Mouse (Mus musculus) testis, adult 2 months (tissue): ENCODE data around the gene Sf3b4. TPM values are rescaled to one million over a fixed set of nuclear protein-coding genes. Genes with fewer than 3 reads are reported as not detected.
A peak's percentile ranks its signal among the peaks of the same experiment; 100 is the strongest.

Experiments used
- H3K27ac ChIP-seq: fragments of 200-500 bp; 2 replicates; pipeline ENCODE4 v1.5.1; 2012; ENCODE audit warnings: low read depth, low read length; ENCODE audit not compliant: control insufficient read depth, insufficient read depth
- H3K27me3 ChIP-seq: fragments of 200-500 bp; 2 replicates; pipeline ENCODE4 v1.6.1; 2012; ENCODE audit warnings: mild to moderate bottlenecking, low read length, moderate library complexity; ENCODE audit not compliant: control insufficient read depth, insufficient read depth
- H3K36me3 ChIP-seq: fragments of 200-500 bp; 2 replicates; pipeline ENCODE4 v1.6.1; 2012; ENCODE audit warnings: mild to moderate bottlenecking, low read length; ENCODE audit not compliant: control insufficient read depth, insufficient read depth
- H3K4me1 ChIP-seq: fragments of 200-500 bp; 2 replicates; pipeline ENCODE4 v1.6.1; 2012; ENCODE audit warnings: low read length; ENCODE audit not compliant: control insufficient read depth, insufficient read depth
- H3K4me3 ChIP-seq: fragments of 200-500 bp; 2 replicates; pipeline ENCODE4 v1.5.1; 2012; ENCODE audit warnings: low read depth, mild to moderate bottlenecking, low read length, moderate library complexity, mixed read lengths; ENCODE audit not compliant: control insufficient read depth
- CTCF ChIP-seq: fragments of 200-500 bp; IDR thresholded peaks from 2 replicates; pipeline ENCODE4 v1.5.1; 2012; ENCODE audit warnings: low read depth, mild to moderate bottlenecking, inconsistent platforms, low read length, moderate library complexity; ENCODE audit not compliant: control insufficient read depth, insufficient read depth, insufficient replicate concordance
- POLR2A ChIP-seq: fragments of 200-500 bp; IDR thresholded peaks from 2 replicates; pipeline ENCODE4 v1.6.1; 2012; ENCODE audit warnings: low read depth, mild to moderate bottlenecking, inconsistent platforms, low read length, moderate library complexity; ENCODE audit not compliant: control insufficient read depth
- polyA plus RNA-seq: library from polyadenylated mRNA; depleted of rRNA; stranded (reverse); fragments of >200 nt; gene quantifications from 2 replicates; pipeline ENCODE4 v1.2.3, GENCODE M21; 2012

Gene Sf3b4
- polyA plus RNA-seq, 1 experiment = 143 TPM

DNA sequence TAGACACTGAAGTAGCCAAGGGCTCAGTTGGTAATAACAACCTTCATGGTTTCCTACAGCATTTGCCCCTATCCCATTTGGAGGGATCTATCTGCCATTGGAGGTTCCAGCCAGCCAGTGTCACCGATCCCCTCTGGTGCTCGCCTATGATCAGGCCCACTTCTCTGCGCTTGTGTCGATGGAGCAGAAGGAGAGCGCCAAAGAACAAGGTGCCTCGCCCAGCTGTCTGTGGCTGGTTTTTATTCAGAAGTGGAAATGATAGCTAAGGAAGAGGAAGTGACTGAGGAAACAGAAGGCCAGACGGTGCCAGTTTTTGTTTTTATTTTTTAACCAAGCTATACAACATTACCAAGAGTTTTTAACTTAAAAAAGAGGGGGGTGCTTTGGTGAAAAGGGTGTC is 20.3 kb upstream of the Sf3b4 start:
- Histone ChIP-seq H3K4me3 (no peak overlapping the region), H3K36me3 (no peaks in the 10 kb centered on the region; the same call in none of the 2 replicates), H3K27me3 (no peaks in the 10 kb centered on the region), H3K27ac (no peak overlapping the region), H3K4me1 (no peaks in the 10 kb centered on the region)
- TF ChIP-seq POLR2A = no peak
- no peak for TF ChIP-seq CTCF

DNA sequence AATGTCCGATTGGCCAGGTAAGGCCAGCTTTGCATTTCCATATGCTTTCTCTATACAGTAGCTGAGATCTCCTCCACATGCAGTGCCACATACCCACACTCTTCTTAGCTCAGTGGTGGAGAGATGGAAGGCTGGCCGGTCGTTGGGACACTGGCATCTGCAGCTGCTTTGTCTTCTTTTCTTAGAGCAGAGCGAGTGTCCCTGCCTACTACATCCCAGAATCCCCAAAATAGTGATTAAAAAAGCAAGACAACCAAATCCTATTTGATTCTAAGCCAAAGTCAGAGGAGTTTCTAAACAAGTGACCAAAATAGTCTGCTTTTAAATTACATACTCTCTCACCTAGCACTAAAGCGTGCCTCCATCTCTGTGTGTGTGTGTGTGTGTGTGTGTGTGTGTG is 19.5 kb upstream of the Sf3b4 start:
- H3K4me3 ChIP-seq = no peak overlapping the region
- no peaks in the 10 kb centered on the region; the same call in none of the 2 replicates for H3K36me3 ChIP-seq
- TF ChIP-seq CTCF (no peak), POLR2A (no peak)

DNA sequence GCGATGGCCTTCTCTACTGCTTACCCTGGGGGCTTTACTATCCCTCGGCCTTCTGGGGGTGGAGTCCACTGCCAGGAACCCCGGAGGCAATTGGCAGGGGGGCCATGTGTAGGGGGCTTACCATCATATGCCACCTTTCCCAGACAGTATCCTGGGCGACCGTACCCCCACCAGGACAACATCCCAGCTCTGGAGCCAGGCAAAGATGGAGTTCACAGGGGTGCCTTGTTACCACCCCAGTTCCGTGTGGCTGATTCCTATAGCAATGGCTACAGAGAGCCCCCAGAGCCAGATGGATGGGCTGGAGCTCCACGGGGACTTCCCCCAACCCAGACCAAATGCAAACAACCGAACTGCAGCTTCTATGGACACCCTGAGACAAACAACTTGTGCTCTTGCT is 16.6 kb upstream of the Sf3b4 start:
- Histone ChIP-seq H3K4me1 (no peaks in the 10 kb centered on the region; the same call in 1 of the 2 replicates), H3K27me3 (no peaks in the 10 kb centered on the region), H3K4me3 (no peak overlapping the region), H3K27ac (no peak overlapping the region), H3K36me3 (no peaks in the 10 kb centered on the region; the same call in 1 of the 2 replicates)
- TF ChIP-seq CTCF (no peak), POLR2A (no peak)

More for the DNA sequence above, 19.5 kb upstream of the Sf3b4 start:
- Histone ChIP-seq H3K27ac (no peak overlapping the region), H3K27me3 (no peaks in the 10 kb centered on the region), H3K4me1 (no peaks in the 10 kb centered on the region)

DNA sequence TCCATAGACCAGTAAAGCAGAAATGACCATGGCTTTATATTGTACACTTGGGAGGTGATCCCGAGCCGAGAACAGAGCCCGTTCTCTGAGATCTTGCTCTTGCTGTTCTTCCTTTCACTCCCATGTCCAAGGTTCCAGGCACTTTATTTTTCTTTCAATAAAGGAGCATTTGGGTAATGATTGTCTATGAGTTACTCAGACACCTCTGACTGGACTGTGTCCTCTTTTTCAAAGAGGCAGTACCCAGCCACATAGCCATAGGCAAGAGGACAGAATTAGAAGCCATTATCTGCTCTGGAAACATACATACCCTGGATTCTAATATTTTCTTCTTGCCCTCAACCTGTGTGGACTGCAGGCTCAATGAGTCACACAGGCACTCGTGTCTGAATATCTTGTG is 12.3 kb upstream of the Sf3b4 start:
- Histone ChIP-seq H3K36me3 (no peaks in the 10 kb centered on the region), H3K27me3 (no peaks in the 10 kb centered on the region), H3K4me1 (peaks cover 6% of the 10 kb centered on the region), H3K4me3 (no peak overlapping the region), H3K27ac (no peak overlapping the region)
- TF ChIP-seq CTCF (no peak), POLR2A (no peak)

DNA sequence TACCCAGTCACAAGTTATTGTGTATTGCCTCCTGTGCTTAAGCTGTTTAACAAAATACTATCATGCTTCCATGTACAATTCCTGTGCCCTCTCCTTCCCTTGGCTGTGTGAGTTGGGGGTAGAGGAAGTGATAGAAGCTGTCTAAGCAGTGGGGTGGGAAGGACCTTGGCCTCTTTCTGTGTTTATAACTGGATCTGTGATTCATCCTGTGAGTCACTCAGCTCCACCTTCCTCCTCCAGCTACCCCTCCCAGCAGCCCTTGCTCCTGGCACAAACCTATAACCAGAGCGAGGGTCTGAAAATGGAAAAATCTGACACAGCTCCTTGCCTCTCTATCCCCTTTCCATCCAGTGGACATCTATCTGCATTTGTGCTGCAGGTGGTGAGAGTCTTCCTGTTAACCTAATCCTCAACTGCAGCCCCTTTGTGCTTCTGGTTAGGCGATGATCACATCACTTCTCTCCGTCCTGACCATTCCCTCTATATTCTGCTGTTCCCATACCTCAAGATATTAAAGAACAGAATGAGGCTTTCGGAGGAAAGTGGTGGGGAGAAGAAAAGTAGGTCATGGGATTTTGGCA is 11.8 kb upstream of the Sf3b4 start:
- Histone ChIP-seq H3K4me1 (peaks cover 6% of the 10 kb centered on the region), H3K27me3 (no peaks in the 10 kb centered on the region), H3K27ac (peak overlapping the region; percentile 10; the same call in 1 of the 2 replicates), H3K4me3 (no peak overlapping the region), H3K36me3 (no peaks in the 10 kb centered on the region)
- TF ChIP-seq POLR2A = no peak
- TF ChIP-seq CTCF = no peak

DNA sequence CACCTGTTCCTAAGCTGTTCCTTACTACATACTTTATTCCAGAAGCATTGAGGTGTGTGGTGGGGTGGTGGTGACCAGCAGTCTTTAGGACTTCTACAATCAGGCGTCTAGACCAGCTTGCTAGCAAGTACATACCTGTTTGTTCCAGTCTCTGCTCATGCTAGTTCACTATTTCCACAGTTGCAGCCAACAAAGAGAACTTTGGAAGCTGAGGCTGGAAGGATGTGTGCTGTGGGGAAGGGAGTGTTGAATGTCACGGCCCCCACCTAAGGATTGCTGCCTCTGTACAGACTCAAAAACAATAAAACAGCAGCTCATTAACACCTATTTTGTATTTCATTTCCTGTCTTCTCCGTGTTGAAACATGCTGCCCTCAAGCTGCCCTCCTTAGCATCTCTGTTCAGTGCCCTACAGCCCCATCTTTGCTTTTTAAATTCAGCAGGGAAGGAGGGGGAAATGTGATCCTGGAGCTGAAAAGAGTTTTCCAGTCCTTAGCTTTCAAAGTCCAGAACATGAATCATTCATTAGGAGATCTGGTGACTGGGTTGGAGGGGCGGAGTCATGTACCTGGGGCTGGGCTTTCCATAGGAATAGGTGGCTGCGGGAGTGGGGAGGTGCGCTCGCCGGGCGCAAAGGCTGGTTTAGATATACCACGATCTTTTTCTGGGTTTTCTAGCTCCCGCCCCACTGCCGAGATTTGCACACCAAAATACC is 11.2 kb upstream of the Sf3b4 start:
- H3K27ac ChIP-seq = peak overlapping the region; percentile 28

More for the DNA sequence above, 11.2 kb upstream of the Sf3b4 start:
- no peaks in the 10 kb centered on the region for H3K36me3 ChIP-seq
- H3K4me3 ChIP-seq = peak overlapping the region; percentile 38
- TF ChIP-seq CTCF = no peak
- no peak for TF ChIP-seq POLR2A
- H3K4me1 ChIP-seq = peaks cover 6% of the 10 kb centered on the region
- no peaks in the 10 kb centered on the region for H3K27me3 ChIP-seq
